Mouse (Mus musculus) cerebellum, adult 11-12 months (tissue): ENCODE data around the gene Mgst2.
A peak's percentile ranks its signal among the peaks of the same experiment; 100 is the strongest.

Source experiments
- DNase-seq: peaks from one replicate; pipeline ENCODE4 v3.0.0; 2022

Mgst2 gene

DNA sequence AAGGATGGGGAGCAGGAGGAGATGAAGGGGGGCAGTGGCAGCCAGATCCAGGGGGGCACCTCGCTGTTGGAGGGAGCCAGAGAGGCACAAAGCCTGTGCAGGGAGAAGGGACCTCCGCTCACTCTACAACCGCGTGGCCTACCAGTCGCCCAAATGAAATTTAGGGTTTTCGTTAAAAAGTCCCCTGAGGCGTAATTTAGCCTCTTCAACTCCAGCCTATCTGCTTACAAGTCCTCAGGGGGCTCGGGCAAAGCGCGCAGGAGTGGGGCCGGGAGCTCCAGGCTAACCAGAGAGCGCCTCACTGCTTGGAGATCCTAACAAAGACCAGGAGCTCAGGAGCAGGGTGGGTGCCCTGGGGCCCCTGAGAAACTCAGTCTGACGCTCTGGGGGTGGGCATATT, 41.8 kb downstream of the Mgst2 start:
- peak; percentile 72 for DNase-seq

DNA sequence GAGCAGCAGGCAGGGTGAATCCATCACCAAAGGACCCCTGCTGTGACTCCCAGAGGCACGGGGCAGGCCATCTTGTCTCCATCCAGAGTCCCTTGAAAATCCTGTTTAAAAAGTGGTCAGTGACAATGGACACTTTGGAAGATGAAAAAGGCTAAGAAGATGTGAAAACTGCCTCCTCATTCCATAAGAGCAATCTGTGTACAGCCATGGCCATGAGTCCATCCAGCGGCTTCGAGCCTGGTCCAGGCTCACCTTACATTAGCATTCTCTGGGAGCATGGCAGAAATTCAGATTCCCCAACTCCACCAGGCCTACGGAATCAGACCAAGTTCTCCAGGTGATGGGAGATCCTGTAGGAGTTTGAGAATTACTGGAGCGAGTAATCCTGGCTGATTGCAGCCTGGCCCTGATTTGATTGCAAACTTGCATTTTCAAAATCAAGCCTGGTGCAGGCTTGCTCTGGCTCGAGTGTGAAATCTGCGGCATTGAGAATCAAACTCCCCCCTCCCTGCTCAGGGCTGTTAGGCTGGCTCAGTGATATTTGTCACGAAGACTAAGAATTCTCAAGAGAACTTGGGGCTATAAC, 42.6 kb downstream of the Mgst2 start:
- peak; percentile 53 for DNase-seq

DNA sequence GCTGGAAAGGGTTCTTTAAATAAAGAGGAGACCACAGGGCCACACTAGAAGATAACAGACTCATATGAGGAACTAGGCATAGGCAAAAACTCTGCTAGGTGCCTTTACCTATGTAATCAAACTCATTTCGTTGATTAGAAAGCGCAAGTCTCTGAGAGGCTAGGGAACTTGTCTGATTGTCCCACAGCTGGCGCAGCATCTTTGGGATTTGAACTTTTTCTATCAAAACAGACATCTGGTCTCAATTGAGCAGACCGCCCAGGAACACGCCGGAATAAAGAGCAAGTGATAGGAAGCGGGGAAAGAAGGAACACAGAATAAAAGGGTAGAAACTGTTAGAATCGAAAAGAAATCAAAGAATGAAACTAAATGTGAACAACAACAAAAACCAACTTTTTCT, 43.3 kb downstream of the Mgst2 start:
- DNase-seq: no peak

- no peak for DNase-seq
Measured at GRCm38 (mm10) chr3:51705220-51705619, 45.1 kb downstream of the Mgst2 start.

- DNase-seq: no peak
Measured at GRCm38 (mm10) chr3:51708375-51708745, 48.2 kb downstream of the Mgst2 start.

DNA sequence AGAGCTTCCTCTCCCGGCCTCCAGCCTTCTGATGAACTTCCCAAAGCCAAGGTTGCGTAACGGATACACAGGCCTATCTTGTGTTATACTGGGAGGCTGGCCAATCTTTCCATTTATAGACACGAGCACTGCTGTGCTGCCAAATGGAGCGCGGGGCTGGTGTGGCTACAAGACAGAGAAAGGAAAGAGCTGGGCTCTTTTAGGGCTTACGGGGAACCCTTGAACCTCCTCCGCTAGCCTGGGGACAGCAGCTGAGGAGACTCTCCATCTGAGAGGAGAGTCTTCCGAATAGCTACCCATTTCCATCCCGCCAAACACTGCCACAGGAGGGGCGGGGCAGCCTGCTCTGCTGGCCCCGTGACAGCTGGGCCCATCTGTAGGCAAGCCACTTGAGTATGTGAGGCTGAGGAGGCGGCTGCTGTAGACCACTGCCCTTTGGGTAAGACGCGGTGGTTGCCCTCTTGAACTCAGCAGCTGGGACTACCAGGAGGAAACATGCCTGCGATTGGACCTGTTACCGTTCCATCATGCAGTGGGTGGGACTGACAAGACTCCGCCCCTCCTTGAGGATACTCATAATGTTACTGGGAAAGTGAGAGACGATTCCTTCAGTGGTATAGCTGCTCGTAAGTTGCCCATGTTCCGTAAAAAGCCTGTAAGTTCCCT, 48.7 kb downstream of the Mgst2 start:
- DNase-seq: peak; percentile 93

- no peak for DNase-seq
Measured at GRCm38 (mm10) chr3:51712382-51712781, 52.2 kb downstream of the Mgst2 start.

DNA sequence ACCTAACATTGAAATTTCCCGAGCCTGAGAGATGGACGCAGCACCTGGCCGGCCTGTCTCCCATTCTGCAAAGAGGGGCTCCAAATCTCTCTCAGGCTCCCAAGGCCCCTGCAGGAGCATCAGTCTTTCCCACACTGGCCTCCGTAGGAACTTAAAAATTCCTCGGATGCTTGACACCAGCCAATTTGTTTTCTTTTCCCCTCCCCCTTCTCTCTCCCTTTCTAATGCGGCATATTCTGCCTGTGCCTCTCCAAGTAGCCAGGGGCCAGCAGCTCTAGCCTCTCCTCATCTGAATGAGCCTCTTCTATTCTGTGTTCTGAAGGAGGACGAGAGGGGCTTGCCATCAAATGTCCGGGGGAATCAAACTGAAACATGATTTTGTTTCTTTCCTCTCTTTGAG, 53.1 kb downstream of the Mgst2 start:
- DNase-seq: no peak

DNA sequence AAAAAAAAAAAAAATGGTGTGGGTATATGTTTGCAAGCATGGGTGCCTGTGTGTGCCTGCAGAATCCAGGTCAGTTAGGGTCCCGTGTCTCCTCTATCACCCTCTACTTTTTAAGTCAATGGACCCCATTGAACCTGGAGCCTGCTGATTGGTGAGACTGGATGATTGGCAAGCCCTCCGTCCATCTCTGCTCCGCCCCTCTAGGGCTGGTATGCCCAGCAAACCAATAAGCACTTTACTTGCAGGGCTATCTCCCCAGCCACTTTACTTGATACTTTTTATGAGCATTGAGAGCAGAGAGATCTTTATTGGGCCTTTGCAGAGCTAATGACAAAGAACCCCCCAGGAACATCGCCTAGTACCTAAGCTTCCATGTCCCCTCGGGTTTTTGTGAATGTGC, 54.3 kb downstream of the Mgst2 start:
- DNase-seq: no peak

- no peak for DNase-seq
Measured at GRCm38 (mm10) chr3:51717455-51717854, 57.3 kb downstream of the Mgst2 start.

- no peak for DNase-seq
Measured at GRCm38 (mm10) chr3:51717909-51718308, 57.7 kb downstream of the Mgst2 start.

- DNase-seq: no peak
Measured at GRCm38 (mm10) chr3:51719373-51719772, 59.2 kb downstream of the Mgst2 start.

- no peak for DNase-seq
Measured at GRCm38 (mm10) chr3:51719982-51720381, 59.8 kb downstream of the Mgst2 start.

DNA sequence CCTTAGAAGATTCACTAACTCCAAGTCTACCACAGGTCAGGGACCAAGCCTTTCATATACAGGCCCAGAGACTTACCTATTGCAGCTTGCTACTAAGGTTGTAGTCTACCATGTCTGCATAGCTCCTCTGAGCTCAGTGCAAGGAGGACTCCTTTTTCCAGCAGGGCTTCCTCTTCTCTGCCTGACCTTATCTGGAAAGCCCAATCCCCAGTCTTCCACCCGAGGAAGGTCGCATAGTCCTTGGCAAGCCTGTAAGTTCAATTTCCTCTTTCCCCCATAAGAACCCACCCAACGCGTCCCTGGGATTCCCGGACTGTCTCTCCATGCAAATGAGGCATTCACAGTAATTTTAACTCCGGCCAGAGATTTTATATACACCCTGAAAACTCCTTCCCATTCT, 66.1 kb downstream of the Mgst2 start:
- DNase-seq: no peak

DNA sequence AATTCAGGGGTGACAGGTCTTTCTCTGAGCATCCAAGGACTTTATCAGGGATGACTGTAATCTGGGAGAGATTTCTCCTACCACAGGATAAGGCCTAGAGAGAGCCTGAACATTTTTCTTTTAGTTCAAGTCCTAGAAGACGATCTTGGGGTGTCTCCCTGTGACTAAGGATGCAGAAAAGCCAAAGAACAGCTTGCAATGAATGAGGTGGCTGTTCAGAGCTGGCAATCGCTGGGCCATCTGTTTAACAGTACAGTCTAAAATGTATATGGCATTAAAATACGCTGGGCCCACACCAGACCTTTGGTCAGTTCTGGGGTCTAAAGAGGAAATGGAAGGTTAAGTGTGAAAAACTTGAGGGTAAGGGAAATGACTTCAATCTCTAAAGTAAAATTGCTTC, 67.3 kb downstream of the Mgst2 start:
- no peak for DNase-seq

DNA sequence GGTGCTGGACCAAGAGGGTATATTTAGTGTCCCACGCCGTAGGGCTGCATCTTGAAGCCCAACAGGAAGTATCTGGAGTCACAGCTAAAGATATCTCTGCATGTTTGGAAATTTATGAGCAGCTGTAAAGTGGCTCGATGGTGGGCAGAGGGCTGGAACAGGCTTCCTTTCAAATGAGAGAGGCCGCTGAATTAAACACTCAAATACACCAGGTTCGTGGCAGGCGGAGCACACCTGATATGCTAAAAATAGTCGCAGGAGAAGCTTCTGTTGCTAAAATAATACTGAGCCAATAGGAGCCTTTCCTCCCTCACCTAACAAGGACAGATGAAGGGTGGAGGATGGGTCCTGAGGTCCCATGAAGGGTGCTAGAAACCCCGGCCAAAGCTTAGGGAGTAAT, 67.8 kb downstream of the Mgst2 start:
- no peak for DNase-seq

- no peak for DNase-seq
Measured at GRCm38 (mm10) chr3:51728456-51728855, 68.3 kb downstream of the Mgst2 start.

- DNase-seq: no peak
Measured at GRCm38 (mm10) chr3:51729109-51729918, 69.2 kb downstream of the Mgst2 start.

GRCm38 (mm10) chr3:51730662-51731061, 70.5 kb downstream of the Mgst2 start:
- DNase-seq: no peak

DNA sequence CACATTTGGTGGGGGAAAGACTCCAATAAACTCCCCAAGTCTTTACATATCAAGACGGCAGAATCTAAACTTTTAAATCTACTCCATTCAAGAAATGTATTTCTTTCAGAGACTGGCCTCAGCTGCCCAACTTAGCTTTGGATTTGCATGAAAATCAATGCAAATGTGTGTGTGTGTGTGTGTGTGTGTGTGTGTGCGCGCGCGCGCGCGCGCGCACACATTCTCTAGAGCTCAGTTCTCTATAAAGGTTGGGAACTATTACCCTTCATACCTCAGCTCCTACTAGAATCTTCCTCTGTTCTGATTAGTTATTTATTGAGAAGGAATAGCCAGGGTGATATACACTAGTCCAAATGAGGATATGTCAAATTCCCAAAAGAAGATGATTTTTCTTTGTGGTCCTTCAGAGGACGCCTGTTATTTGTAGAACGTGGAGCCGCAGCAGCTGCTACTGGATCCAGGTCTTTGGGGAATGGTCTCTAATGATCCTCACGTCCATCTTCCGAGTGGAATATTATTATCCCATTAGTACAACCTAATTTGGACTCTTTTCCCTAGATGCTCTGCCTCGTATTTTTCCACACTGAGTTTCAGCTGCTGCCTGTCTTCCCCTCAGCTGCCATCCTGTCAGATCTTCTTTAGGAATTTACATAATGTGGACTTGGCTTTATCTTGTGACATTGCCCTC, 71.9 kb downstream of the Mgst2 start:
- DNase-seq: no peak
